Mouse (Mus musculus) cortical plate, adult 2 months (tissue): ENCODE results near the gene Prr3.

Source experiments
- CTCF ChIP-seq: fragments of 200-500 bp; IDR thresholded peaks from 2 replicates; pipeline ENCODE4 v1.5.1; 2011; ENCODE audit warnings: mild to moderate bottlenecking, control low read depth, low read length; ENCODE audit not compliant: insufficient read depth; ENCODE audit errors: extremely low read depth
- POLR2A ChIP-seq: fragments of 200-500 bp; IDR thresholded peaks from 2 replicates; pipeline ENCODE4 v1.6.1; 2011; ENCODE audit warnings: mild to moderate bottlenecking, low read length, control low read depth; ENCODE audit not compliant: insufficient read depth; ENCODE audit errors: extremely low read depth

GRCm38 (mm10) chr17:36014977-36015376 lies 34.9 kb upstream of the Prr3 start:
- TF ChIP-seq POLR2A, result no peak
- no peak for TF ChIP-seq CTCF
